Comparison of ENCODE assay signal across 17 mouse cellular contexts in the genomic region with DNA sequence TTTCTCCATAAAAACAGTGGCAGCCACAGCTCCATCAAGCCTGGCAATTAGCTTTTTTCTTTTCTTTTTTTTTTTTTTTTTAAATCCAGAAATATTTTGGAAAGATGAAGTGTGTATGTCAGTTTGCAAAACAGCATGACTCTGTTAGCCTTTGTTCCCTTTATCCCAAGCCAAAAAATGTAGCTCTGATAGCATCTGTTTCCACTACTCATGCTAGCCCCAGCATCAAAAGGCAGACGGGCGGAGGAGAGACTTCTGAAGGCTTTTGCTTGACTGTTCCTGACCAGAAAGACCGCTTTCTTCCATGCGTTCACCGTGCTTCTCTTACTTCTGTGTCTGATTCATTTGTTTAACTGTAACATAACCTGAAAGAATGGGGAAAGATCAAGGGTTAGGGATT.
"Had no signal": no experiment of that assay in that cellular context is flagged by ENCODE, and none has a peak within 500 bp of the region (broad histone marks: within the 10 kb centered on the region; RNA-seq: fewer than 3 reads in every experiment).

No protein-coding gene starts in this region.

- H3K9ac ChIP-seq: liver, embryonic 13.5 days; liver, embryonic 15.5 days; liver, postnatal 0 days; lung, embryonic 15.5 days; midbrain, embryonic 12.5 days; neural tube, embryonic 12.5 days had no signal

- H3K4me3 ChIP-seq: liver, embryonic 13.5 days; liver, embryonic 15.5 days; lung, embryonic 15.5 days; megakaryocyte, embryonic 14.5 days; midbrain, embryonic 12.5 days; neural tube, embryonic 12.5 days had no signal

- H3K4me2 ChIP-seq: liver, embryonic 13.5 days; liver, embryonic 15.5 days; lung, embryonic 15.5 days; midbrain, embryonic 12.5 days; neural tube, embryonic 12.5 days had no signal

- H3K9me3 ChIP-seq: liver, embryonic 13.5 days; liver, embryonic 15.5 days; lung, embryonic 15.5 days; megakaryocyte, embryonic 14.5 days; midbrain, embryonic 12.5 days; neural tube, embryonic 12.5 days had no signal

- H3K27me3 ChIP-seq: liver, embryonic 13.5 days; liver, embryonic 15.5 days; lung, embryonic 15.5 days; megakaryocyte, embryonic 14.5 days; midbrain, embryonic 12.5 days; neural tube, embryonic 12.5 days had no signal

- ATAC-seq: liver, postnatal 0 days; midbrain, embryonic 16.5 days had no signal

- DNase-seq: liver, embryonic 13.5 days; liver, postnatal 0 days; lung, postnatal 10 days; midbrain, embryonic 14.5 days; right cerebral cortex, postnatal 14 days; right cerebral cortex, postnatal 4 days; spleen, adult 18-20 months; thymus, adult 18-20 months; thymus, postnatal 14 days; thymus, postnatal 36 days had no signal

- H3K4me1 ChIP-seq: liver, embryonic 13.5 days; liver, embryonic 15.5 days; lung, embryonic 15.5 days; megakaryocyte, embryonic 14.5 days; midbrain, embryonic 12.5 days; neural tube, embryonic 12.5 days had no signal

- H3K27ac ChIP-seq: liver, embryonic 13.5 days; liver, embryonic 15.5 days; lung, embryonic 15.5 days; macrophage; midbrain, embryonic 12.5 days; neural tube, embryonic 12.5 days had no signal

- H3K36me3 ChIP-seq: liver, embryonic 13.5 days; liver, embryonic 15.5 days; lung, embryonic 15.5 days; midbrain, embryonic 12.5 days; neural tube, embryonic 12.5 days had no signal
